Mouse (Mus musculus) mature B cell (primary cell): ENCODE data around the gene Ccr10.

Experiments
- in situ Hi-C: fragments of 300-500 bp; cut with MboI; formaldehyde crosslinking; loops from 2 replicates; pipeline ENCODE4 v1.14.3; 2019

Ccr10 gene

DNA sequence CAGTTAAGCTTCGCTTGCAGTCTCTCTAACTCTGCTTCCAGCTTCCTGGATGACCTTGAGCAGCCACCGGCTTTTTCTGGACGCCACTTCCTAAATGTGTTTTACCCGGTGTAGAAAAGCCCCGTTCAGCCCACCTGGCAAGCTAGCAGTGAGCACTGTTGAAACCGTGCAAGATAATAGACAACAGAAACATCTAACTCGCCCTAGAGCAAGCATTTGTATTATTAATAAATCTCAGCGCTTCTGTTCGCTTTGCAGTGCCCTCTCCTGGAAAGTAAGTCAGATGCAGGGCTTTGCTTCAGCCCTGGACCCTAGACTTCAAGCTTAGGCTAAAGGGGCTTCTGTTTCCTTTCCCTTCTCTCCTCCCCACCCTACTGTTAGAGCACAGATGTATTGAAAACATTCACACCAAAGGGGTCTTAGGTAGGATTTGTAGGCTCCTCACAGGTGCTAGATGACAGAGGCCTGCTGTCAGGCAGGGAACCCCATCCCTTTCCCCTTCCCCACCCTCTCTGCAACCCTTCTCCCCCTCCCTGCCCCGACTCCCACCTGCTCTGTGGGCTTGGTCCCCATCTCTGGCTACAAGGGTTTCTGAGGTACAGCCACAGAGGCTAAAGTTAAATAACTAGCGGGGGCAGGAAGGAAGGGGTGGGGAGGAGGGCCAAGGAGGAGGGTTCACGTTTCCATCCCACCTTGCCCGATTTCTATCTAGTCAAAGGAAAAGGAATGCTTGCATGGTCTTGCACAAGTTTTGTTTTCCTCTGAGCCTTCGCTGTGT lies at the start of gene Ccr10:
TSS of gene Ccr10 (minus strand) at position 593 of the 778 bp plus-strand sequence.
- in situ Hi-C loops: no loop called here

DNA sequence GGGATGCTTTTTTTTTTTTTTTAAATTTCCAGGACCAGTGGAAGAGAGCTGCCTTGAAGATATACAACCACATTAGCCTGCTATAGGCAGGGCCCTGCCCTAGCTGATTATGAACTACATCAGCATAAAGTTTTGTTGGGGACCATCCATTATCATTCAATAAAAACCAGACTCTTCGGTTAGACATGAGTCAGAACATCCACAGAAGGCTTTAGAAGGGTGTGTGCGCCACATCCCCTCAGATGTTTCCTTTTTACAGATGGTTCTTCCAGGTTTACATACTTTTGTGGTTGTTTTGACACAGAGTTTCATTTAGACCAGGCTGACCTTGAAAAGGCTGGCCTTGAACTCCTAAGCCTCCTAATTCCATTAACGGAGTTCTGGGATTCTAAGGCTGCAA lies 49.1 kb upstream of the Ccr10 start:
- in situ Hi-C loops: no loop called here

DNA sequence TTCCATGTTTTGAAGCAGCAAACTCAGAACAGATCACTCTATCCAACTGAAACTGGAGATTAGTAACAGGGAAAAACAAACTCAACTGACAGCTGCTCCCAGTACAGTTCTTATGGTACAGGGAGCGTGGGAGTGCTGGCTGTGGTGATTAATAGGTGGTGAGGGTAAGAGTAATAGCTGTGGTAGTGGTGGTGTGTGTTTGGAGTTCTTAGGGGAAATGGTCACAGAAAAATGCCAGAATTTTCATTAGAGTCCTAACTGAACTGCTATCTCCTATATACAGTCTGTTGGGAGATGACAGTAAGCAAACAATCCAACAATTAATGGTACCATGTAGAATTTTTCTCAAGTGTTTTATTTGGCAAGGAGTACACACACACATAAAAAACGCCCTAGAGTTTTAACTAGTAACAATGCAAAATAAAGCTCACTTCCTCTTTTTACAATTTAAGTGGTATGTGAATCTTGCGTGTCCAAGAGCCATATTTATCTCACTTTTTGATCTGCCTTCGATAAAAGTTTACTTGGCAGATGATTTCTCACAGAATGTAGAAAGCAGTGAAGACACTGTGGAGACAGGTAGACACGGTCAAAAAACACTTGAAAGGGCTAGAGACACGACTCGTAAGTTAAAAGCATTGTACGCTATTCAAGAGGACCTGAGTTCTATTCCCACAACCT lies 46.2 kb upstream of the Ccr10 start:
- in situ Hi-C loops: no loop called here

DNA sequence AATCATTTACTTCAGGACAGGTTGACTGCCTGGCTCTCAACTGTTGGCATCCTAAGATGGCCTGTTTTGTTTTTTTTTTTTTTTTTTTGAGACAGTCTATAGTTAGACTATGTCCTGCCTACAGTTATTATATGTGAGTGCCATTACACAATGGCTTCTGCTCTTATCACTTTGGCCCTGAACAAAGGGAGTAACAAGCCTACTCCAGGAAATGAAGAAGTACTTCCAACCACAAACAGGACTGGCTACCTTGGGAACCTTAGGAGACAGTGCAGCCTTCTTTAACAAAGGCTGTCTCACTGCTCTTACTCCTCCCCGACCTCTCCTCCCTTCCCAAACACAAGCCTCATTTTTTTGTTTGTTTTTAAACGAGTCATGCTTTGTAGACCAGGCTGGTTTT lies 45.6 kb upstream of the Ccr10 start:
- in situ Hi-C loops: no loop called here

DNA sequence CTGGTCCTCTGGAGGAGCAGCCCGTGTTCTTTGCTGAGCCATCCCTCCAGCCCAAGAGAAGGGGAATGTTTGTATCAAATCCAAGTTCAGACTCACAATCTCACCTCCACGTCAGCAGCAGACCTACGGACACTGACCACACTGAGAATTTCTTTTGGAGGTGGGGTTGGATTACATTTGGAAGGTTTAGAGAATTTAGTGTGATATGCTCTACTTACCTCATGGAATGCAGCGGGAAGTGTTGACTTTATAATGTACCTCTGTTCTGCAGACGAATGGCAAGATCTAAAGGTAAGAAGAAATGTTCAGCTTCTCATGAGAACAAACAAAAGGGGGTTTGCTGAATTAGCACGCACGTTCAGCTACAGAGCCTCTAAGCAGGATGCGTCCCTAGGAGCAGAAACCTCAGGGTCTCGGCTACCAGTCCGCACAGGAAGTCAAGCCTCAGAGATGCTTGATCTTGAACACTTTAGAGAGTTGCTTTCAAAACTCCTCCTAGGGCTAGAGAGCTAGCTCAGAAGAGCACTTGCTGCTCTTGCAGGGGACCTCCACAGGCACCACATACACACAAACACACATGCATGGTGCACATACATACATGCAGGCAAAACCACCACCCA lies 43.3 kb upstream of the Ccr10 start:
- in situ Hi-C loops: no loop called here

DNA sequence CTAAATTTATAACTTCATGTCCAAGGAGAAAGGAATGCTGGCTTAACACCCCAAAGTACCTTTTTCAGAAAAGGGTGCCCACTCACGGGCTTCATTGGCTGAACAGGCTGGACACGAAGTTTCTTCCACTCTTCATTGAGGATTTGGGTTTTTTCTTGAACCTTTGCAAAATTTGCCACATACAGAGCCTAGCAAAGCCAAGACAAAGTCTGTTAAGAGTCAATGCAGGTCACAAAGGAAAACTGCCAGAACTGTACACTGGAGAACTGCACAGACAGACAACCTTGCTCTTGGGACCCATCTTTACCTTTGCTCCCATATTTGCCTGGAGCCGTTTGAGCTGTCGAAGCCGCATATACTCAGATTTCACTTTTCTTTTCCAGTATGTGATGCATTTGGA lies 41.7 kb upstream of the Ccr10 start:
- in situ Hi-C loops: no loop called here

DNA sequence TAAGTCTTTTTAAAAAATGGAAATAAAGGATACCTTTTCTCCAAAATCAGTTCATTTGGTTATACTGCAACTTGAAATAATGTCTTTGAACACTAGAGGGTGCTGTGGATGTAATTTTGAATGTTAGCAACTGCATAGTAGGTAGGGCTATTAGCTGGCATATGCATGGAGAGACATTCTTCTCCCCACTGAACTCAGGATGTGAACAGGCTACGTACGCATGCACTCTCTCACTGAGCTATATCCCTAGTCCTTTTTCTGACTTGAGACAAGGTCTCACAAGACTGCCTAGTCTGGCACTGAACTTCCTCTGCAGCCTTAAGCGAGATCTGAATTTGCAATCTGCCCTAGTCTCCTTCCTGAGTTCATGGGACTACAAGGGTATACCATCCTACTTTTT lies 36.7 kb upstream of the Ccr10 start:
- in situ Hi-C loops: loop anchor here (5.0 kb wide), 1 partner anchor 35 kb away; the partner anchor contains the start of gene Ramp2

DNA sequence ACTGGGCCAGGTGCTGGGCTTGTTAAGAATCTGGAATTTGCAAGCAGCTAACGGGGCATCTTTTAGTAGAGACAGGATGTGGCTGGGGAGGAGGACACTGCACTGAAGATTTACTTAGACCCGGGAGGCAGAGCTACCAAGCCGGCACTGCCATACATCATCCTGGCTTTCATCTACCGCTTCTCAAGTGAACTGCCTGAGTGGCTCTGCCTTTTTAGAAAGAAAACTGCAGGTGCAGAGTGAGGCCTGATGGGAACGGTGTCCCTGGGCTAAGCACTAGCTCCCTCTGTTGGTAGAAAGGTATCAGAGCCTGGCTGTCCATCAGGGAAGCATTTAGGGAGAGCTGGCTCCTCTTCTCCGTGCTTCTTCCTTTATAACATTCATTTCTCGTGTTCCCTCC lies 25.7 kb upstream of the Ccr10 start:
- in situ Hi-C loops: no loop called here

DNA sequence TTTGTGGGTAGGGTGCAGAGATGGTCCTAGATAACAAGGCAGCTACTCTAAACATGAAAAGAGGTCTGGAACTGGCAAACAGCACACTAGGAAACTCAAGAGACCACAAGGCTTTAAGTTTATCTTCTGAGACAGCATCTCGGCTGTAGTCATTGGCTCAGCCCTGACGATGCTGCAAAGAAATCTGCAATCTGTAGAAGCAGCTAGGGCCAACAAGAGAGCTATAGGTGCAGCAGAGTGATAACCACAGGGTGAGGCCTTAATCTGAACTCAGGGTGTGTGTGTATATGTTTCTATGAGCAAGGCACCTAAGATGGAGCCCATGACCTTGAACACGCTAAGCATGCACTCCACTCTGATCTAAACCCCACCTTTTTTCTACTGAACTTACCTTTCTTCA lies 24.3 kb upstream of the Ccr10 start:
- in situ Hi-C loops: no loop called here

DNA sequence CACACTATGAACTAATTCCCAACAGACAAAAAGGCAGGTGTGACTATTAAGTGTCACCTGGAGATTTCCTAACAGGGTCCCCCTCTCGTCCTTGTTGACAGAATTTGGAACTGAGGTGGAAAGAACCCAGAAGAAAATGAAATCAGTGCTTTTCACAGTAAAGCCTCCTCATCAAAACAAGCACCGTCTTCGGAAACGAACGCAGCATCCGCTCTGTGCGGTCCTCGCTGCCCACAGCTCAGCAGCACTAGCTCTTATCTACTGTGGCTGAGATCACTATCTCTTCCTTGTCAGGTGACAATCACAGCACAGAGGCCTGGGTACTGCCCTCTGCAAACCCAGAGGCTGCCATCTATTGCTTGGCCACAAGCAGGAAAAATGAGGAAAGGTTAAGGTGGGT lies 20.9 kb upstream of the Ccr10 start:
- in situ Hi-C loops: no loop called here

DNA sequence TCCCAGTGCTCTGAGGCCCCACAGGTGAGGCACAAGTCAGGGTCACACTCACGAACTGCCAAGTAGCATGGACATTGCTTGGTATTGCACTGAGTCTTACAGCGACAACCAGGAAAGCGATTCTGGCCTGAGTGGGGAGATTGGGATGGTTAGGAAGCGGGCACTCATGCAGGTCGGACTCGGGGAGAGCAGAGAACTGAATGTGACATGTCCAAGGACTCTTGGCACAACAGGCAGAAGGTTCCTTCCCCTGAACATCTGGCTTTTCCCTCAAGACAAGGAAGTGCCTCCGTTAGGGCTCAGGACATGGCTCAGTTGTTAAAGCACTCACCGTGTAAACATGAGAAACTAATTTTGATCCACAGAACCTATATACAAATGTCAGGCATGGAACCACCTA lies 20.3 kb upstream of the Ccr10 start:
- in situ Hi-C loops: no loop called here

DNA sequence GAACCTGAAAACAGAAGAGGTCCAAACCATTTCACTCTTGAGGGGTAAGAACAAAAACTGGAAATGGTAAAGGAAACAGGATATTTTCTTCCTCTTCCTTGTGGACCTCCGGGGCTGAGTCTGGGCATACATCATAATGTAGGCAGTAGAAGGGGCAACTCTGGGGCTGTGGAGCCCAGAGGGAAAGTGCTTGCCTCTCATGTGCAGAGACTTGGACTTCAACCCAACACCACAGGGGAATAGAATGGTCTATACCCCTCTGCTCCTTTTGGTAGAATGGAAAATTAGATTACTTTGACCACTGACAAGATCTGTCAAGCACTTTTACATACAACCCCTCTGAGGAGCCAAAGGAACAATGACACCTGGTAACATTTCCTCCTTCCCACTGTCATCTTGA lies 19.9 kb upstream of the Ccr10 start:
- in situ Hi-C loops: no loop called here

DNA sequence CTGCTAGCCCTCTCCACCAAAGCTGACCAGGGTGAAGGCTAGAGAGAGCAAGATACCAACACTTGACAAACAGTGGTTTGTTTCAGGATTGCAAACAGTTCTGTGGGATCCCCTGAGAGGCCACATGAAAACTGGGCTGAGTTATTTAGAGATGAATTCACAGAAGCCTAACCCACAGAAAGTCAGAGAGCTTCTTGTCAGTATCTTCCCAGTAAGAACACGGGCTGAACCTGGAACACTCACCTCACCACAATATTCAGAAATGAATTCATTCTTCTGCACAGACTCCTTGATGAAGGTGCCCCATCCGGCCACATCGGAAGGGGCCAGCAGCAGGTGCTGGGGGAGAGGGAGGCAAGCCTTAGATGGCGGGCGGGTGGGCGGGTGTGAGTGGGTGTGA lies 19.4 kb upstream of the Ccr10 start:
- in situ Hi-C loops: no loop called here

DNA sequence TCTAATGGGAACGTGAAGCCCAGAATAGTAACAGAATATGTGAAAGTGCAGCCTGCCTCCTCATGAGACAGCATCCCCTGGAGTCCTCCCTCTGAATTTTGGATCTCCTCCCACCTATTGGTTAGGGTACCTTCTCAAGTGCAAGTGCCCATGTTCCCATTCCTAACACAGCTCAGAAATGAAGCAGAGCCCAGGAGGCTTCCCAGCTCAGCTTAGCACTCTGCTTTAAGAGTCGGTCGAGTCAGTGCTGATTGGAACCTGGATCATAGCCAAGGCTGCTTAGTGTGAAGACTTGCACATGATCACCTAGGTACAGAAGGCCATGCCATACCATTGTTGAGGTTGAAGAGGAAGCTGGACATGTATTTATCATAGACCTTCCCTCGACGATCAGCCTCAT lies 18.9 kb upstream of the Ccr10 start:
- in situ Hi-C loops: no loop called here

DNA sequence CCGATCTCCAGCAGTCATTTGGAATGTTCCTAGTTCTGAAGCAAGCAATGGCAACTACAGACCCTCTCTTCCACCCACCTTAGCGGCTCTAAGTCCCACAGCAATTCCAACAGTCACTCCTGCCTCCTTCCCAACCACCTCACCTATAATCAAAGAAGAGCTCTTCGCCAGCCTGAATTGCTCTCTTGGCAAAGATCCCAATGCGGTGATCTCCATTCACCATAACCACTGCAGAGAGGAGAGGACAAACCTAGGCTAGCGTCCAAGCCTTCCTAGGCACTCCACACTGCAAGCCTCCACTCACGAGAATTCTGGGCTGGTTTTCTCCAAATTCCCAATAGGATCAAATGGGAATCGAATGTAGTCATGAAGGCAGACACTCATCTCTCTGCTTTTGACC lies 17.8 kb upstream of the Ccr10 start:
- in situ Hi-C loops: no loop called here

DNA sequence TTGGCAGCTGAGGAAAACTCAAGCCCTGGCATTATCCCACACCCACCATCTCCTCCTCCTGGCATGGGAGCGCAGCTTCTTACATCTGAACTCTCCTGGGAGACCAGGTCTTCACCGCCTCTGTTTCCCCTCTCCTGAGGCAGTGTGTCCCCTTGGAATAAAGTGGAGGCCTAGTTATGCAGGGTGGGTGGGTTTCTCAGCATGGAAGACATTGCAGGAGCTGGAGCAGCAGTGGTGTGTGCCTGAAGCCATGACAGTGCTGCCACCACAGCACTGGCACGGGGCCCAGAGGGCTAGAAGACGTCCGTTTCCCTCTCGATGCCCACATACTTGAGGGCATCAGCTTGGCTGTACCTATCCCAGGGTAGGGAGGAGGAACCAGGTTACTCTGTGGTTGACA lies 17.4 kb upstream of the Ccr10 start:
- in situ Hi-C loops: no loop called here

DNA sequence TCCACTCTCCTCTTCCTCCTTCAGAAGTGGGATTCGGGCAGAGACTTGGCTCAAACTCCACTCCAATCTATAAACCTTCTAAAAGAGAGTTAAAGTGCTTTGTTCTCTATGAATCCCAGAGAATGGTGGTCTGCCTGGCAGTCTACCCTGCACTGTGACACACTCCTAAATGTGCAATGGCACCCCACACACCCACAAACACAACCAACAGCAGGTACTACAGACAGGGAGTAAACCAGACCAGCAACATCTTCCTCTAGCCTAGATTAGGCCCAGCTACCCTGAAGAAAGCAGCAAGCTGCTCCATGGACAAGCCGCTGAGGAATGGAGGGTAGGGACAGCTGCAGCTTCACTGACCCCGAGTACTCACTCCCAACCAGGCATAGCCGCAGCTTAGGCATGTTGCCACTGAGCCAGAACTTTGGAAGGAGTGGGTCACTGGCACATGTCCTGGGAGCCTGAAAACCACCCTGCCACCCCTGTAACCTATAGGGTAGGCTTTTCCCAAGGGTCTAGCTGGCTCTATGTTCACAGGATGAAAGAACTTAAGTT lies 16.8 kb upstream of the Ccr10 start:
- in situ Hi-C loops: no loop called here

DNA sequence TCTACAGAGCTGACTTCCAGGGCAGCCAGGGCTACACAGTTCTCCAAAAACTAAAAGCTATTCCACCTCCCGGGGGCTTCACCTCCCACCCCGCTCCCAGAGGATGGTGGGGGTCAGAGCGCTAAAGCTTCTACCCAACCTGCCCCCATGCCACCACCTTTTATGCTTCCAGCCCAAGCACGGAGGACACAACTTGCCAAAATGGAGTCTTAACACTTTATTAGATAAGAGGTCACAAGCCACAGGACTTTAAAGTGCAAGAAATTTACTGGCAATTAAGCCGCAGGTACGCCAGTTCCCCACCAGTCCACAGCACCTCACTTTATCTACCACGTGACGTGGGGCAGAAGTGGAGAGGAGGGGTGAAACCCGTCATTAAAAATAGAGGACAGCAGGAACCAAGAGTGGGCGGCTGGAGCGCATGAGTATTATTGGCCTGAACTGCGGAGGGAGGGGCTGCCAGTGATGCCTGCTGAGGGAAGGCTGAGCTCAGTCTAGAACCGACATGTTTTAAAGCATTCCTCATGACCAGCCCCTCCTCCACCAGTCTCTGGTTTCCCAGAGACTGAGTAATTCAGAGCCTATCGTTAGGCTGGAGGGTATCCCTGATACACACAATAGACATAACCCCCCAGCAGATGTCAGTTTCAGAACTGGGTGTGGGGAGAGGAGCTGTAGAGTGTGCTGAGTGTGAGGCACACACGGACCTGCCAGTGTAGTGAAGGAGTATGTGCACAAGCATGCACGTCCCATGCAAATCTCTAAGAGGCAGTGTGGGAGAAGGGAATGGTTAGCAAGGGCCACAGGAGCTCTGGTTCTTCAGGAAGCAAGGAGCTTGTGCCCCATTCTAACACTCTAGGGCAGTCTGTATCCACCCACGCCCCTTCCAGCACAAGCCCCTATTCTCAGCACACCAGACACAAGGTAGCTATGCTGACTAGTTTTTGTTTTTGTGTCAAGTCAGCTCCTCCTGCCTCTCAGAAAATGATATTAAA lies 16.0 kb upstream of the Ccr10 start:
- in situ Hi-C loops: no loop called here

DNA sequence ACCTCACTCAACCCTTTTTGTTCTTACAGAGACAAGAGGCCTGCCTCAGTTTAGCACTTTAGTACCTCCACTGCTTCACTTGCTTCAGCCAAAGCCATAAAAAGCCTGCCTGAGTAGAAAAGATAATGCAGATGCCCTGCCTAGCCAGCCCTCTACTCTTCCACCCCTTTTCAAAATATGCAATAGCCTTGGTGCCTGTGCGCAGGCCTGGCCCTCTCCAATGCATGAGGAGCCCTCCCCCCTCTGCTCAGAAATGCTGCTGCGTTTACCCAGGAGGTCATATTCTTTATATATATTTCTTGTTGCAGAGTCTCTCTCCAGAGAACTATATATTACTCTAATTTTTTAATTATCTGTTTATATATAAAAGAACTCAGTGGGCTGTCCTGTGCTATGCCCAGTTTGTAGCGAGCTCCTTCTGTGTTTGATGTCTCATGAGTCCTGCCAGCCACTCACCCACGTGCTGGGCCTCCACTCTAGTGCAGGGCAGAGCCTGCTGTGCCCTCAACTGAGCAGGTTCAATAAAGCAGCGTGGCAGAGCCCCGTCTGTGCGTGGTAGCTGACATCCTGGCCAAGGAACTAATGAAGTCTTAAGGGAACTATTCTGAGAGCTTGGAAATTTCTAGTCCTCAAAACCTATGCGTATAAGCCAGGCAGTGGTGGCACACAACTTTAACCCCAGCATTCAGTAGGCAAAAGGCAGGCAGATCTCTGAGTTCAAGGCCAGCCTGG lies 15.1 kb upstream of the Ccr10 start:
- in situ Hi-C loops: no loop called here

DNA sequence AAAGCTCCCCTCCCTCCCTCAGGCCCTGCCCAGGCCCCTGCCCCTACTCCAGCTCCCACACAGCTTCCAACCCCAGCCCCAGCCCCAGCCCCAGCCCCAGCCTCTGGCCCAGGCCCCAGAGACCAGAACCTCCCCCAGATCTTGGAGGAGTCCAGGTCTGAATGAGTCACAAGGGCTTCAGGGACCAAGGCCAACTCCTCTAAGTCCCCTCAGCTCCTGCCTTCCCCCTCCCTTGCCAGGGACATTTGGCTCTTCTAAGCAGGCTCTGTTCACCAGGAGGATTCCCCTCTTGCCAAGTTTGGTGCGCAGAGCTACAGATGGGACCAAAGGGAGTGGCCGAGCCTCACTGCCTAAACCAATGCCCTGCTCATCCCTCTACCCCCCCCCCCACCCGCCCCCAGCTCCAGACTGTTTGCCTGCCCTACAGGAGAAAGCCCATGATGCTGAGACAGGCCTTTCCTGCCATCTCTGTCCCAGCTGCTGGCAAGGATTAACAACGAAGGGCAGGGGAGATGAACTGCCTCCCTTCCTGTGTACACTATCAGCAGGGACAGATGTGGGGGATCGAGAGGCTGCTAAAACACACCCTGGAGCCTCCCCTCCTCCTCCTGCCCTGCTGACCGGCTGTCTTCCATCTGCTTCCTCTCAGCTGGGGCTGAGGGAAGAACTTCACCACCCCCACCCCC lies 14.4 kb upstream of the Ccr10 start:
- in situ Hi-C loops: no loop called here
